Mouse (Mus musculus) MEL (cell line): ENCODE results near the gene Retsat. TPM values are rescaled to one million over a fixed set of nuclear protein-coding genes. Genes with fewer than 3 reads are reported as not detected.

Experiments
- DNase-seq: peaks from one replicate; pipeline ENCODE4 v3.0.0; 2011; ENCODE audit warnings: low read depth, low spot score
- H3K27ac ChIP-seq: 2 replicates; pipeline ENCODE4 v1.5.1; 2012; ENCODE audit warnings: low read depth, mild to moderate bottlenecking, control low read depth, low read length, moderate library complexity; ENCODE audit not compliant: control insufficient read depth
- H3K27me3 ChIP-seq, 2 experiments: fragments of 150-350 bp in 1 of 2; sonication (generic) in 1 of 2; 2 replicates each; pipeline ENCODE4 v1.6.1; 2012; ENCODE audit warnings: low read length in 2 of 2, mild to moderate bottlenecking in 2 of 2, improper control_type of control experiment in 1 of 2, moderate library complexity in 1 of 2; ENCODE audit not compliant: insufficient read depth in 2 of 2, control insufficient read depth in 1 of 2
- H3K36me3 ChIP-seq, 2 experiments: 2 replicates each; pipeline ENCODE4 v1.6.1; 2012 to 2014; ENCODE audit warnings: low read length in 2 of 2, improper control_type of control experiment in 1 of 2, inconsistent platforms in 1 of 2, mild to moderate bottlenecking in 1 of 2; ENCODE audit not compliant: insufficient read depth in 2 of 2, control insufficient read depth in 1 of 2
- H3K4me1 ChIP-seq, 2 experiments: fragments of 150-350 bp in 1 of 2; sonication (generic) in 1 of 2; 2 replicates each; pipeline ENCODE4 v1.6.1; 2012; ENCODE audit warnings: low read length in 2 of 2, improper control_type of control experiment in 1 of 2, mild to moderate bottlenecking in 1 of 2; ENCODE audit not compliant: insufficient read depth in 2 of 2, control insufficient read depth in 1 of 2
- H3K4me3 ChIP-seq, 2 experiments: fragments of 150-350 bp in 1 of 2; sonication (generic) in 1 of 2; 2 replicates each; pipeline ENCODE4 v1.5.1; 2012; ENCODE audit warnings: low read depth in 2 of 2, low read length in 2 of 2, mild to moderate bottlenecking in 2 of 2, moderate library complexity in 2 of 2, control low read depth in 1 of 2, improper control_type of control experiment in 1 of 2; ENCODE audit not compliant: control insufficient read depth in 1 of 2, insufficient read depth in 1 of 2
- H3K79me2 ChIP-seq: 2 replicates; pipeline ENCODE4 v1.6.1; 2012; ENCODE audit warnings: mild to moderate bottlenecking, low read length, moderate library complexity; ENCODE audit not compliant: control insufficient read depth, poor library complexity, insufficient read depth
- H3K9ac ChIP-seq: 2 replicates; pipeline ENCODE4 v1.6.1; 2012; ENCODE audit warnings: low read depth, mild to moderate bottlenecking, control low read depth, low read length, moderate library complexity; ENCODE audit not compliant: control insufficient read depth, poor library complexity, severe bottlenecking
- H3K9me3 ChIP-seq: fragments of 150-350 bp; sonication (generic); replicated peaks from 2 replicates; pipeline ENCODE4 v1.6.1; 2012; ENCODE audit warnings: mild to moderate bottlenecking, low read length, improper control_type of control experiment, moderate library complexity; ENCODE audit not compliant: insufficient read depth
- BHLHE40 ChIP-seq: IDR thresholded peaks from 2 replicates; pipeline ENCODE4 v1.6.1; 2012; ENCODE audit warnings: low read depth, mild to moderate bottlenecking, inconsistent platforms, low read length, improper control_type of control experiment, borderline replicate concordance
- CTCF ChIP-seq, 3 experiments: IDR thresholded peaks in 2 of 3; conservative IDR thresholded peaks in 1 of 3; 2 replicates each; pipeline ENCODE4 v1.5.1; 2011 to 2012; ENCODE audit warnings: low read length in 3 of 3, low read depth in 2 of 3, mild to moderate bottlenecking in 2 of 3, improper control_type of control experiment in 1 of 3, inconsistent platforms in 1 of 3, mixed read lengths in 1 of 3, moderate library complexity in 1 of 3; ENCODE audit not compliant: control insufficient read depth in 1 of 3, insufficient read depth in 1 of 3, poor library complexity in 1 of 3, severe bottlenecking in 1 of 3
- ELF1 ChIP-seq: IDR thresholded peaks from 2 replicates; pipeline ENCODE4 v1.6.1; 2014; ENCODE audit warnings: low read depth, mild to moderate bottlenecking, inconsistent platforms, low read length, improper control_type of control experiment, moderate library complexity
- GABPA ChIP-seq: IDR thresholded peaks from 2 replicates; pipeline ENCODE4 v1.6.1; 2012; ENCODE audit warnings: low read depth, mild to moderate bottlenecking, inconsistent platforms, low read length, improper control_type of control experiment, moderate library complexity
- HCFC1 ChIP-seq: IDR thresholded peaks from 2 replicates; pipeline ENCODE4 v1.6.1; 2012; ENCODE audit warnings: low read depth, mild to moderate bottlenecking, inconsistent platforms, low read length, improper control_type of control experiment, moderate library complexity
- KAT2A ChIP-seq: conservative IDR thresholded peaks from 2 replicates; pipeline ENCODE4 v1.6.1; 2012; ENCODE audit warnings: low read depth, low read length, improper control_type of control experiment, inconsistent platforms
- MAX ChIP-seq: IDR thresholded peaks from 2 replicates; pipeline ENCODE4 v1.6.1; 2011; ENCODE audit warnings: low read length, improper control_type of control experiment
- MAZ ChIP-seq: IDR thresholded peaks from 2 replicates; pipeline ENCODE4 v1.6.1; 2012; ENCODE audit warnings: low read depth, mild to moderate bottlenecking, inconsistent platforms, low read length, improper control_type of control experiment
- MEF2A ChIP-seq: IDR thresholded peaks from 2 replicates; pipeline ENCODE4 v1.6.1; 2014; ENCODE audit warnings: low read depth, mild to moderate bottlenecking, inconsistent platforms, low read length, improper control_type of control experiment; ENCODE audit not compliant: poor library complexity, insufficient replicate concordance, severe bottlenecking; ENCODE audit errors: extremely low read depth
- MXI1 ChIP-seq: IDR thresholded peaks from 2 replicates; pipeline ENCODE4 v1.6.1; 2011; ENCODE audit warnings: mild to moderate bottlenecking, low read depth, low read length, improper control_type of control experiment
- MYB ChIP-seq: IDR thresholded peaks from 2 replicates; pipeline ENCODE4 v1.6.1; 2011; ENCODE audit warnings: mild to moderate bottlenecking, low read depth, low read length, improper control_type of control experiment
- NRF1 ChIP-seq: IDR thresholded peaks from 2 replicates; pipeline ENCODE4 v1.6.1; 2014; ENCODE audit warnings: low read depth, mild to moderate bottlenecking, inconsistent platforms, low read length, improper control_type of control experiment, moderate library complexity; ENCODE audit not compliant: poor library complexity, insufficient read depth, severe bottlenecking
- POLR2AphosphoS2 ChIP-seq: IDR thresholded peaks from 2 replicates; pipeline ENCODE4 v1.6.1; 2011; ENCODE audit warnings: low read length, improper control_type of control experiment
- RAD21 ChIP-seq: IDR thresholded peaks from 2 replicates; pipeline ENCODE4 v1.6.1; 2011; ENCODE audit warnings: mild to moderate bottlenecking, low read depth, low read length, improper control_type of control experiment
- SMC3 ChIP-seq: IDR thresholded peaks from 2 replicates; pipeline ENCODE4 v1.6.1; 2011; ENCODE audit warnings: low read depth, low read length, improper control_type of control experiment
- TCF12 ChIP-seq: IDR thresholded peaks from 2 replicates; pipeline ENCODE4 v1.6.1; 2014; ENCODE audit warnings: low read depth, mild to moderate bottlenecking, inconsistent platforms, low read length, improper control_type of control experiment, moderate library complexity
- UBTF ChIP-seq: IDR thresholded peaks from 2 replicates; pipeline ENCODE4 v1.6.1; 2012; ENCODE audit warnings: low read depth, mild to moderate bottlenecking, inconsistent platforms, low read length, improper control_type of control experiment, moderate library complexity, borderline replicate concordance; ENCODE audit not compliant: insufficient read depth
- USF2 ChIP-seq, 2 experiments: IDR thresholded peaks; 2 replicates each; pipeline ENCODE4 v1.6.1; 2011 to 2012; ENCODE audit warnings: improper control_type of control experiment in 2 of 2, low read length in 2 of 2, borderline replicate concordance in 1 of 2, inconsistent platforms in 1 of 2, low read depth in 1 of 2, mild to moderate bottlenecking in 1 of 2; ENCODE audit not compliant: insufficient read depth in 1 of 2
- ZMIZ1 ChIP-seq: IDR thresholded peaks from 2 replicates; pipeline ENCODE4 v1.6.1; 2012; ENCODE audit warnings: low read depth, mild to moderate bottlenecking, inconsistent platforms, low read length, improper control_type of control experiment, moderate library complexity
- ZNF384 ChIP-seq: IDR thresholded peaks from 2 replicates; pipeline ENCODE4 v1.6.1; 2012; ENCODE audit warnings: low read depth, mild to moderate bottlenecking, inconsistent platforms, low read length, improper control_type of control experiment
- polyA plus RNA-seq, 2 experiments: library from polyadenylated mRNA; stranded (reverse) in 1 of 2; unstranded in 1 of 2; fragments of >175 nt in 1 of 2; fragments of >200 nt in 1 of 2; gene quantifications; 2 replicates each; pipeline versions ENCODE4 v1.2.1 to v1.2.4; 2012; ENCODE audit warnings: low replicate concordance in 2 of 2, low read depth in 1 of 2; ENCODE audit not compliant: insufficient read length in 2 of 2, insufficient read depth in 1 of 2, missing spikeins in 1 of 2
- total RNA-seq: library from RNA; depleted of rRNA; stranded (reverse); fragments of 300-350 nt; gene quantifications from 2 replicates; pipeline ENCODE4 v1.2.3, GENCODE M21; 2012

Gene Retsat
- total and polyA plus RNA-seq, 3 experiments, result 40.3 to 61.5 TPM; not detected in 1

- TF ChIP-seq NRF1 (no peak), TCF12 (no peak), ELF1 (no peak), KAT2A (no peak), MYB (no peak), GABPA (no peak), MAX (no peak), ZNF384 (no peak), RAD21 (peak; percentile 39), USF2 (IDR thresholded peaks at IDR 0.05; ENCODE audit: borderline replicate concordance in 1 of 2, insufficient read depth in 1 of 2, low read depth in 1 of 2, low read length in 2 of 2) (no peak), CTCF (IDR thresholded peaks at IDR 0.05 in 2 of 3, conservative IDR thresholded peaks at IDR 0.05 in 1 of 3; ENCODE audit: control insufficient read depth in 1 of 3, insufficient read depth in 1 of 3, low read depth in 2 of 3, low read length in 3 of 3, poor library complexity in 1 of 3, severe bottlenecking in 1 of 3) (peak in 2 of 3 experiments; percentile 24 to 51; a peak in 3 of 6 replicates), BHLHE40 (no peak), UBTF (no peak), SMC3 (peak; percentile 59), POLR2AphosphoS2 (no peak), MXI1 (no peak), MAZ (no peak), MEF2A (no peak), HCFC1 (no peak), ZMIZ1 (no peak)
- peak; percentile 27 for DNase-seq
- Histone ChIP-seq H3K79me2 (no peaks in the 10 kb centered on the region), H3K9me3 (no peaks in the 10 kb centered on the region), H3K9ac (no peak overlapping the region), H3K4me1 (peaks cover 0 to 5% of the 10 kb centered on the region in 2 experiments; a peak in 1 of 4 replicates), H3K4me3 (no peak overlapping the region), H3K27ac (no peak overlapping the region), H3K27me3 (peaks cover 5 to 18% of the 10 kb centered on the region in 2 experiments), H3K36me3 (no peaks in the 10 kb centered on the region)
These were observed 38.7 kb downstream of the Retsat start for GRCm38 (mm10) chr6:72636940-72637339.
